Mouse (Mus musculus) midbrain, embryonic 15.5 days (tissue): ENCODE results near the gene Aagab. TPM values are rescaled to one million over a fixed set of nuclear protein-coding genes. Genes with fewer than 3 reads are reported as not detected.

Experiments used
- ATAC-seq: fragments of 200-750 bp; cut with Nextera tagmentation; replicated peaks from 2 replicates; pipeline ENCODE4 v1.8.0; 2017; ENCODE audit warnings: moderate TSS enrichment
- H3K27ac ChIP-seq: fragments of 300-500 bp; sonication (generic); 2 replicates; pipeline ENCODE4 v1.5.1; 2015; ENCODE audit warnings: mild to moderate bottlenecking, inconsistent platforms
- H3K27me3 ChIP-seq: fragments of 300-500 bp; sonication (generic); replicated peaks from 2 replicates; pipeline ENCODE4 v1.6.1; 2015; ENCODE audit warnings: inconsistent platforms
- H3K36me3 ChIP-seq: fragments of 300-500 bp; sonication (generic); replicated peaks from 2 replicates; pipeline ENCODE4 v1.6.1; 2015; ENCODE audit warnings: inconsistent platforms
- H3K4me1 ChIP-seq: fragments of 300-500 bp; sonication (generic); 2 replicates; pipeline ENCODE4 v1.6.1; 2015; ENCODE audit warnings: inconsistent platforms
- H3K4me2 ChIP-seq: fragments of 300-500 bp; sonication (generic); 2 replicates; pipeline ENCODE4 v1.6.1; 2015; ENCODE audit warnings: inconsistent platforms, mild to moderate bottlenecking, moderate library complexity
- H3K4me3 ChIP-seq: fragments of 300-500 bp; sonication (generic); 2 replicates; pipeline ENCODE4 v1.5.1; 2015; ENCODE audit warnings: mild to moderate bottlenecking, inconsistent platforms
- H3K9ac ChIP-seq: fragments of 300-500 bp; sonication (generic); 2 replicates; pipeline ENCODE4 v1.6.1; 2015; ENCODE audit warnings: mild to moderate bottlenecking, inconsistent platforms
- H3K9me3 ChIP-seq: fragments of 300-500 bp; sonication (generic); 2 replicates; pipeline ENCODE4 v1.6.1; 2016; ENCODE audit warnings: inconsistent platforms
- WGBS: fragments of 180-500 bp; shearing (Covaris S2); methylation state at CpG from one replicate; pipeline ENCODE4 v1.1.7; 2015; ENCODE audit warnings: mixed read lengths; 5-methylcytosine and 5-hydroxymethylcytosine counted together
- polyA plus RNA-seq: library from polyadenylated mRNA; unstranded; fragments of >200 nt; fragmentation: Nextera tagmentation; extraction: Ambion mirVana; gene quantifications from 2 replicates; pipeline ENCODE4 v1.2.1, GENCODE M21; 2015

The Aagab gene
- polyA plus RNA-seq, 1 experiment from 2014 or later, result 61.0 TPM

DNA sequence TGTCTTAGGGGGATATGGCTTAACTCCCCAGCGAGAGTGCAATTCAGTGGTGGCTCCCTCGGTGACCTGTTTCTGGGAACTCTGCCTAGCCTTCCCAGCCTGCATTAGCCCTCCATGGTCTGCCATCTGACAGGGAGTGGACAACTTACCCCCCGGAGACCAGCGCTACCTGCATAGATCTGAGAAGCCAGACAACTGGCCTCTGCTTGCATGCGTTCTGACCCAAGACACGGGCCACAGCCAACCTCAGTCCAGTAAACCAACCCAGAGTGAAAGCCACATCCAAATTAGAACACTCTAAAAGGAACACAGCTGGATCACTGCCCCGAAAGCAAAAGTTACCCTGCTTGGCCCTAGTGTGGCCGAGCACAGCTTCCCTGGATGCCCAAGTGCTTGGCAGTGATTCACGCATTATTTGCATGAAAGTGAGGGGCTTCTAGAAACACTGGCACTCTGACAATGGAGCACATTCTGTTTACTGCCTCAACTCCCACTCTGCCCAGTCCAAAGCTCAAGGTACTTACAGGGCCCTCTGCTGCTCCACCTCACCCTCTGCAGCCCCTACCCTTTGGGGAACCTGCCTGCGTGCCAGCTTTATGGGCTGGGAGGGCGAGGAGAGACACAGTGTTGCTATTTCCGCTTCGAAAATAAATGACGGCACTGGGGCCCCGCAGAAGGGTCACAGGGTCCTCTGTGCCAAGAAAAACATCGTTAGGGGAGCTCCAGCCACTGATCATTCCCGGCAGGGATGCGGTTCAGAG lies 64.3 kb downstream of the Aagab start:
- peaks cover 28% of the 10 kb centered on the region for H3K4me1 ChIP-seq

GRCm38 (mm10) chr9:63667373-63667724 lies 64.9 kb downstream of the Aagab start:
- Histone ChIP-seq H3K27ac (no peak overlapping the region), H3K4me1 (peaks cover 28% of the 10 kb centered on the region), H3K36me3 (no peaks in the 10 kb centered on the region), H3K4me3 (no peak overlapping the region), H3K9ac (no peak overlapping the region), H3K4me2 (no peak overlapping the region), H3K9me3 (no peaks in the 10 kb centered on the region), H3K27me3 (no peaks in the 10 kb centered on the region)
- WGBS, result 83% methylated on average over 8 of the region's 8 CpGs
- no peak for ATAC-seq

More for the DNA sequence above, 64.3 kb downstream of the Aagab start:
- Histone ChIP-seq H3K9me3 (no peaks in the 10 kb centered on the region), H3K4me3 (no peak overlapping the region), H3K36me3 (no peaks in the 10 kb centered on the region), H3K4me2 (no peak overlapping the region), H3K27me3 (no peaks in the 10 kb centered on the region), H3K27ac (no peak overlapping the region), H3K9ac (no peak overlapping the region)
- 69% methylated on average over 18 of the region's 18 CpGs for WGBS
- ATAC-seq, result no peak

DNA sequence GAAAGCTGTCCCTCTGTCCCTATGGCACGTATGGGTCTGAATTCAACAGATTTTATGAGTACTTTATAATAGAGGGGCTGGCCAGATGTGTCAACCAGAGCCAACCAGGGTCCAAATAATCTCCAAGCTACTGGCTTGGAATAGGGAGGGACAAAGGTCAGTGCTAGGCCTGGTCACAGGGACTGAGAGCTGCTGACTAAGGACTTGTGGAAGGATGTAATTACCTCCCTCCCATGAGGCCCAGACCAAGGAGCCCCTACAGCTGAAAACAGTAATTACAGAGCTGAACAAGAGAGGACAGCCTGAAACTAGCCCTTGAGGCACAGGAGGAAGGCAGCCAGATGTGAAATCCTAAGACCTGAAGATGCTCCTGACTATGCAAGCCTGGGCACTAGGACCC lies 66.2 kb downstream of the Aagab start:
- Histone ChIP-seq H3K36me3 (no peaks in the 10 kb centered on the region), H3K9ac (no peak overlapping the region), H3K4me1 (peaks cover 28% of the 10 kb centered on the region), H3K4me2 (no peak overlapping the region), H3K27ac (no peak overlapping the region), H3K9me3 (no peaks in the 10 kb centered on the region), H3K4me3 (no peak overlapping the region), H3K27me3 (no peaks in the 10 kb centered on the region)
- no peak for ATAC-seq
- WGBS, result 65% methylated on average over 1 of the region's 1 CpGs

DNA sequence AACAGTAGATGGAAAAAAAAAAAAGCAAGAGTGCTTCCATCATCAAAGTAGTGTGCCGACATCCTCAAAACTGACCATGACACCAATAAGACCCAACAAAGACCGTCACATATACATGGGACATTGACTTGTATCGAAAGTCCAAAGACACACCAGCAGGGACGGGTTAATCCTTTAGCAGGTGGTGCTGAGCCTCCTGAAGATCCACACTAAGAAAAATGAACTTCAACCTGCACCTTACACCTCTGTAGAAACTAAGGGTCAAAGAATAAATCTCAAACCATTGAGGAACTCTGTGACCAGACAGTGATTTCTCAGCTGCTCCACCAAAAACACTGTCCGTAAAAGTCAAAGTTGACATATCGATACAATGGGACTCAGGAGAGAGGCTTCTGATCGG lies 67.4 kb downstream of the Aagab start:
- no peaks in the 10 kb centered on the region for H3K9me3 ChIP-seq
- H3K9ac ChIP-seq, result no peak overlapping the region
- peaks cover 20% of the 10 kb centered on the region for H3K4me1 ChIP-seq
- H3K4me2 ChIP-seq, result no peak overlapping the region
- no peaks in the 10 kb centered on the region for H3K36me3 ChIP-seq
- no peaks in the 10 kb centered on the region for H3K27me3 ChIP-seq
- no peak overlapping the region for H3K27ac ChIP-seq
- H3K4me3 ChIP-seq, result no peak overlapping the region
- 98% methylated on average over 7 of the region's 7 CpGs for WGBS
- no peak for ATAC-seq

GRCm38 (mm10) chr9:63672797-63673493 lies 70.5 kb downstream of the Aagab start:
- no peaks in the 10 kb centered on the region for H3K27me3 ChIP-seq
- no peak for ATAC-seq
- no peak overlapping the region for H3K9ac ChIP-seq
- H3K27ac ChIP-seq, result no peak overlapping the region
- H3K4me1 ChIP-seq, result 0 out of 2 replicates have a peak, but pooled peaks cover 3% of the 10 kb centered on the region
- no peak overlapping the region for H3K4me2 ChIP-seq
- H3K4me3 ChIP-seq, result no peak overlapping the region
- 66% methylated on average over 8 of the region's 8 CpGs for WGBS
- no peaks in the 10 kb centered on the region for H3K9me3 ChIP-seq
- no peaks in the 10 kb centered on the region for H3K36me3 ChIP-seq

GRCm38 (mm10) chr9:63673494-63673805 lies 71.0 kb downstream of the Aagab start:
- Histone ChIP-seq H3K27ac (no peak overlapping the region), H3K4me2 (no peak overlapping the region), H3K9me3 (no peaks in the 10 kb centered on the region), H3K9ac (no peak overlapping the region), H3K4me3 (no peak overlapping the region), H3K27me3 (no peaks in the 10 kb centered on the region), H3K36me3 (no peaks in the 10 kb centered on the region), H3K4me1 (0 out of 2 replicates have a peak, but pooled peaks cover 3% of the 10 kb centered on the region)
- 86% methylated on average over 3 of the region's 3 CpGs for WGBS
- no peak for ATAC-seq

- Histone ChIP-seq H3K27ac (no peak overlapping the region), H3K4me3 (no peak overlapping the region), H3K9ac (no peak overlapping the region), H3K9me3 (no peaks in the 10 kb centered on the region), H3K4me1 (no peaks in the 10 kb centered on the region), H3K4me2 (no peak overlapping the region), H3K27me3 (no peaks in the 10 kb centered on the region), H3K36me3 (no peaks in the 10 kb centered on the region)
- WGBS, result 89% methylated on average over 10 of the region's 10 CpGs
- ATAC-seq, result no peak
These were observed 72.2 kb downstream of the Aagab start for GRCm38 (mm10) chr9:63674613-63675012.

DNA sequence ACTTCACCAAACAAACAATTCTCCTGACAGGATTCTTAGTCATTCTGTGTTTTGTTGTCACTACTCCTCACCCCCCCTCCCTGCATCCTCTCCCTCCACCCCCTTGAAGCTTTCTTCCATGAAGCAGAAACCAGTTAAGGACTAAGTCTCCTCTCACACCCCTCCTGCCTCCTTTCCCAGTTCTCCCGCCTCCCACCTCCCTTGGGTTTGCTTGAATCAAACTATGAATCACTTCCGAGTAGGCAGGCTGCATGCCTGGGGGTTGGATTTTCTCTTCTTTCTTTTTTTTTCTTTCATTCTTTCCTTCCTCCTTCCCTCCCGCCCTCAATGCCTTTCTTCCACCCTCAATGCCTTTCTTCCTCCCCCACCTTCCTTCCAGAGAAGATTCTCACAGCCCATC lies 75.2 kb downstream of the Aagab start:
- Histone ChIP-seq H3K9ac (no peak overlapping the region), H3K27me3 (no peaks in the 10 kb centered on the region), H3K9me3 (no peaks in the 10 kb centered on the region), H3K36me3 (no peaks in the 10 kb centered on the region), H3K4me2 (no peak overlapping the region), H3K27ac (no peak overlapping the region), H3K4me1 (no peaks in the 10 kb centered on the region), H3K4me3 (no peak overlapping the region)
- 61% methylated on average over 3 of the region's 3 CpGs for WGBS
- no peak for ATAC-seq

GRCm38 (mm10) chr9:63678076-63678475 lies 75.6 kb downstream of the Aagab start:
- Histone ChIP-seq H3K27ac (no peak overlapping the region), H3K36me3 (no peaks in the 10 kb centered on the region), H3K27me3 (no peaks in the 10 kb centered on the region), H3K4me2 (no peak overlapping the region), H3K4me3 (no peak overlapping the region), H3K4me1 (no peaks in the 10 kb centered on the region), H3K9me3 (no peaks in the 10 kb centered on the region), H3K9ac (no peak overlapping the region)
- WGBS, result 94% methylated on average over 1 of the region's 1 CpGs
- ATAC-seq, result no peak

DNA sequence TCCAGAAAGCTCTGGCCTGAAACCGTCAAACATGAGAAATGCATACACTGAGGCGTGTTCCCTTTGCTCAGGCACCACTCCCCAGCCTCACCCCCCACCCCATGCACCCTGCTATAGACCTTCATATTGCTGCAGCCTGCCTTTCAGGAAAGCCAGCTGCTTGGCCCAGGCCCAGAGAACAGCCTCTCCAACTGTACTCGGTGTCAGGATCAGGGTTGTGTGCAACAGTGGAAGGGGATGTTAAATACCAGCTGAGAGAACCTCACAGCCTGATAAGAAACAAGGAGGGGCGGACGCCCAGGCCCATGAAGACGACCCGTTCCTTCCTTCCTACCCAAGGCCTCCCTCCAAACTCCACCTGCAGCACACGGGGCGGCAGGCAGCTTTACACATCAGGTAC lies 79.8 kb downstream of the Aagab start:
- no peak for ATAC-seq
- Histone ChIP-seq H3K27ac (no peak overlapping the region), H3K27me3 (no peaks in the 10 kb centered on the region), H3K9me3 (no peaks in the 10 kb centered on the region), H3K4me3 (no peak overlapping the region), H3K4me1 (no peaks in the 10 kb centered on the region), H3K4me2 (no peak overlapping the region), H3K9ac (no peak overlapping the region), H3K36me3 (no peaks in the 10 kb centered on the region)
- 81% methylated on average over 9 of the region's 9 CpGs for WGBS

DNA sequence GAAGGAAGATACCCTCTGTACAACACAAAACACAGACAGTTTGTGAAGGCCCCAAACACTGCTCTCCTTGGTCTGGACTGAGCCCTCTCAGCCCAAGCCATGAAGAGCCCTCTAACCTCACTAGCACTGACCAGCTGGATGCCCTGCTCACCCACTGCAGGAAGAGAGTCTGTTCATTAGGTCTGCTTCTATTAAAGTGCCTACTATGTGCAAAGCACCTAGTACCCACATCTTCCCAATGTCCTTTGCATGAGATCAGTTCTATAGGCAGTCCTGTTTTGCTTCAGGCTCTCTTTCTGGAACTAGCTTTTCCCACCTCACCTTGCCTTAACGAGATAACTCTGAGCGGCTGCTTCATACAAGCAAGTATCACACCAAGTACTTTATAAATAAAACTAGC lies 80.5 kb downstream of the Aagab start:
- Histone ChIP-seq H3K27me3 (no peaks in the 10 kb centered on the region), H3K27ac (no peak overlapping the region), H3K4me2 (no peak overlapping the region), H3K9me3 (no peaks in the 10 kb centered on the region), H3K36me3 (no peaks in the 10 kb centered on the region), H3K4me1 (no peaks in the 10 kb centered on the region), H3K4me3 (no peak overlapping the region), H3K9ac (no peak overlapping the region)
- no peak for ATAC-seq
- 90% methylated on average over 2 of the region's 2 CpGs for WGBS

- WGBS, result 97% methylated on average over 6 of the region's 6 CpGs
- no peaks in the 10 kb centered on the region for H3K27me3 ChIP-seq
- no peaks in the 10 kb centered on the region for H3K4me1 ChIP-seq
- H3K4me3 ChIP-seq, result no peak overlapping the region
- no peaks in the 10 kb centered on the region for H3K9me3 ChIP-seq
- H3K27ac ChIP-seq, result no peak overlapping the region
- H3K4me2 ChIP-seq, result no peak overlapping the region
- no peak overlapping the region for H3K9ac ChIP-seq
- H3K36me3 ChIP-seq, result no peaks in the 10 kb centered on the region
- no peak for ATAC-seq
These were observed 81.8 kb downstream of the Aagab start for GRCm38 (mm10) chr9:63684277-63684676.

GRCm38 (mm10) chr9:63685352-63685751 lies 82.9 kb downstream of the Aagab start:
- ATAC-seq, result no peak
- no peaks in the 10 kb centered on the region for H3K27me3 ChIP-seq
- H3K4me1 ChIP-seq, result no peaks in the 10 kb centered on the region
- WGBS, result 52% methylated on average over 5 of the region's 5 CpGs
- H3K9ac ChIP-seq, result no peak overlapping the region
- H3K4me2 ChIP-seq, result no peak overlapping the region
- no peak overlapping the region for H3K4me3 ChIP-seq
- H3K27ac ChIP-seq, result no peak overlapping the region
- no peaks in the 10 kb centered on the region for H3K9me3 ChIP-seq
- H3K36me3 ChIP-seq, result no peaks in the 10 kb centered on the region
